Mouse (Mus musculus): Measurements from ENCODE around the gene Tm7sf2. TPM values are rescaled to one million over a fixed set of nuclear protein-coding genes. Genes with fewer than 3 reads are reported as not detected.
A peak's percentile ranks its signal among the peaks of the same experiment; 100 is the strongest.

The Tm7sf2 gene
- polyA plus RNA-seq, 1 experiment from 2014 or later = 24.6 TPM

- H3K4me1 ChIP-seq = peaks cover 24% of the 10 kb centered on the region
- peak overlapping the region; percentile 60 for H3K9ac ChIP-seq
- no peaks in the 10 kb centered on the region for H3K9me3 ChIP-seq (replicated peaks)
- 0% methylated on average over 17 of the region's 17 CpGs for WGBS
- H3K4me3 ChIP-seq (replicated peaks) = peak overlapping the region; percentile 60
- peak overlapping the region; percentile 78 for H3K4me2 ChIP-seq (replicated peaks)
- ATAC-seq (ENCODE audit: insufficient number of reproducible peaks, low FRiP score, low TSS enrichment, low read depth) = peak; percentile 48; the same call in 1 of the 2 replicates
- H3K36me3 ChIP-seq = peaks cover 54% of the 10 kb centered on the region
- H3K27me3 ChIP-seq = no peaks in the 10 kb centered on the region
- peak overlapping the region; percentile 80 for H3K27ac ChIP-seq (replicated peaks)
These were observed 17.3 kb upstream of the Tm7sf2 start for GRCm38 (mm10) chr19:6085417-6085879.

GRCm38 (mm10) chr19:6084478-6085248, 16.5 kb upstream of the Tm7sf2 start, which contains the start of the genes Zfpl1 and Cdca5:
TSS of gene Zfpl1 (minus strand) at chr19:6084956.
TSS of gene Cdca5 (plus strand) at chr19:6084983.
- Histone ChIP-seq H3K27ac (replicated peaks) (peak within 1 kb of the TSS; percentile 80), H3K36me3 (peaks cover 53% of the 10 kb centered on the region)
- WGBS = under 1% methylated on average over 58 of the region's 58 CpGs

GRCm38 (mm10) chr19:6082156-6082555, 14.0 kb upstream of the Tm7sf2 start, which contains the start of gene Gm28374:
TSS of gene Gm28374 (minus strand) at chr19:6082256.
- no peak within 1 kb of the TSS for H3K27ac ChIP-seq (replicated peaks)
- no peaks in the 10 kb centered on the region for H3K9me3 ChIP-seq (replicated peaks)
- peaks cover 35% of the 10 kb centered on the region for H3K36me3 ChIP-seq
- no peaks in the 10 kb centered on the region for H3K27me3 ChIP-seq
- no peak within 1 kb of the TSS for H3K4me2 ChIP-seq (replicated peaks)
- H3K4me1 ChIP-seq = peaks cover 24% of the 10 kb centered on the region
- WGBS = 83% methylated on average over 9 of the region's 9 CpGs
- peak within 1 kb of the TSS; percentile 15; the same call in 1 of the 2 replicates for H3K4me3 ChIP-seq (replicated peaks)
- ATAC-seq (ENCODE audit: insufficient number of reproducible peaks, low FRiP score, low TSS enrichment, low read depth) = no peak
- 0 out of 2 replicates have a peak within 1 kb of the TSS, but pooled peaks have one; percentile 12 for H3K9ac ChIP-seq

More at GRCm38 (mm10) chr19:6084478-6085248, 16.5 kb upstream of the Tm7sf2 start, which contains the start of the genes Zfpl1 and Cdca5:
- Histone ChIP-seq H3K9me3 (replicated peaks) (no peaks in the 10 kb centered on the region), H3K27me3 (no peaks in the 10 kb centered on the region), H3K4me3 (replicated peaks) (peak within 1 kb of the TSS; percentile 60), H3K9ac (peak within 1 kb of the TSS; percentile 60), H3K4me1 (peaks cover 24% of the 10 kb centered on the region), H3K4me2 (replicated peaks) (peak within 1 kb of the TSS; percentile 83)
- peak; percentile 90 for ATAC-seq (ENCODE audit: insufficient number of reproducible peaks, low FRiP score, low TSS enrichment, low read depth)

DNA sequence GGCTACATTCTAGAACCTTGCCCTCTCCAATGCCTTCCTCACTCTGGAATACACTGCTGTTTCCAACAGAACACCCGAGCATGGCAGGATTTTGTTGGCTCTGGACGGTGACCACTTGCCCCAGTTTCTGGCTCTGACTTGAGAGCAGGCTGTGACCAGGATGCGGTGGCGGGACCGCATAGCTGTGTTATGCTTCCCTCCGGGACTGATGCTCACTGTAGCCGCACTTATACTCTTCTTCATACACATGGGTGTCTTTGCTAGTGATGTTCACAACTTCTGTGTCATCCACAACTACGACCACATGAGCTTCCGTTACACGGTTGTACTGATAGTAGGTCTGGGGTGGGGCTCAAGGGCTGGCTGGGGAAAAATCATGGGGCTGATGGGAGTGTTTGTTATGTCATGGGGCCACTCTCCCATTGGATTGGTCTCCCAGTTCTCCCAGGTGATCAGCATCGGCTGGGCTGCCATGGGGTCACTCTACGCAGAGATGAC, 11.9 kb upstream of the Tm7sf2 start, which contains the start of gene Tmem262:
Gene Tmem262, plus strand, starts transcription at position 51 of the 498 bp plus-strand sequence.
- H3K9ac ChIP-seq = no peak within 1 kb of the TSS
- no peak within 1 kb of the TSS for H3K27ac ChIP-seq (replicated peaks)
- 92% methylated on average over 12 of the region's 12 CpGs for WGBS
- no peaks in the 10 kb centered on the region for H3K27me3 ChIP-seq
- H3K4me1 ChIP-seq = peaks cover 24% of the 10 kb centered on the region
- peaks cover 34% of the 10 kb centered on the region for H3K36me3 ChIP-seq
- no peaks in the 10 kb centered on the region for H3K9me3 ChIP-seq (replicated peaks)
- no peak within 1 kb of the TSS for H3K4me2 ChIP-seq (replicated peaks)
- H3K4me3 ChIP-seq (replicated peaks) = no peak within 1 kb of the TSS
- no peak for ATAC-seq (ENCODE audit: insufficient number of reproducible peaks, low FRiP score, low TSS enrichment, low read depth)

GRCm38 (mm10) chr19:6076564-6077393, 8.6 kb upstream of the Tm7sf2 start, which contains the start of gene Vps51:
TSS of gene Vps51 (minus strand) at chr19:6077231.
- peak within 1 kb of the TSS; percentile 91 for H3K4me3 ChIP-seq (replicated peaks)
- WGBS = under 1% methylated on average over 33 of the region's 33 CpGs
- peak within 1 kb of the TSS; percentile 89 for H3K27ac ChIP-seq (replicated peaks)
- H3K9me3 ChIP-seq (replicated peaks) = no peaks in the 10 kb centered on the region
- H3K36me3 ChIP-seq = peaks cover 41% of the 10 kb centered on the region
- peak within 1 kb of the TSS; percentile 80 for H3K9ac ChIP-seq
- H3K27me3 ChIP-seq = no peaks in the 10 kb centered on the region
- ATAC-seq (ENCODE audit: insufficient number of reproducible peaks, low FRiP score, low TSS enrichment, low read depth) = peak; percentile 84
- peaks cover 13% of the 10 kb centered on the region for H3K4me1 ChIP-seq
- H3K4me2 ChIP-seq (replicated peaks) = peak within 1 kb of the TSS; percentile 88

DNA sequence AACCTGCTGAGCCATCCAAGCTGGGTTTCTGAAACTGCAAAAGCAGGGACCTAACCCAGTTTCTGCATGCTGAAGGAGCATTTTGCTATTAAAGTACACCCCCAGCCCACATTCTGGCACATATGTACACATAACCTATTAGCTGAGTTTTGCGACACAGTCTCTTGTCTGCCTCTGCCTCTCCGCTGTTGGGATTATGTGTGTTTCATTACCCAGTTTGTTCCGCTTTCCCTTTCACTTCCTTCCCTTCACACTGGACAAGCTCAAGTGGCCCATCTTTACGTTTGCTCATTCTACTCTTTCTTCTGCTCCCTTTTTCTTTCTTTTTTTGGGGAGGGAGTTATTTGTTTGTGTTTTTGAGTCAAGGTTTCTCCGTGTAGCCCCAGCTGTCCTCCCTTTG, 5.7 kb upstream of the Tm7sf2 start:
- H3K36me3 ChIP-seq = peaks cover 47% of the 10 kb centered on the region
- H3K9ac ChIP-seq = no peak overlapping the region
- peaks cover 13% of the 10 kb centered on the region for H3K4me1 ChIP-seq
- no peak overlapping the region for H3K27ac ChIP-seq (replicated peaks)
- no peak overlapping the region for H3K4me2 ChIP-seq (replicated peaks)
- no peaks in the 10 kb centered on the region for H3K27me3 ChIP-seq
- H3K9me3 ChIP-seq (replicated peaks) = no peaks in the 10 kb centered on the region
- H3K4me3 ChIP-seq (replicated peaks) = no peak overlapping the region
- ATAC-seq (ENCODE audit: insufficient number of reproducible peaks, low FRiP score, low TSS enrichment, low read depth) = no peak
- WGBS = 84% methylated on average over 5 of the region's 5 CpGs

GRCm38 (mm10) chr19:6071261-6071660, 3.1 kb upstream of the Tm7sf2 start:
- Histone ChIP-seq H3K9ac (no peak overlapping the region), H3K9me3 (replicated peaks) (no peaks in the 10 kb centered on the region), H3K4me3 (replicated peaks) (no peak overlapping the region), H3K4me2 (replicated peaks) (no peak overlapping the region), H3K36me3 (peaks cover 52% of the 10 kb centered on the region), H3K27ac (replicated peaks) (no peak overlapping the region), H3K4me1 (peaks cover 29% of the 10 kb centered on the region), H3K27me3 (no peaks in the 10 kb centered on the region)
- ATAC-seq (ENCODE audit: insufficient number of reproducible peaks, low FRiP score, low TSS enrichment, low read depth) = no peak
- WGBS = 93% methylated on average over 19 of the region's 19 CpGs

GRCm38 (mm10) chr19:6070571-6071250, 2.5 kb upstream of the Tm7sf2 start:
- Histone ChIP-seq H3K9ac (no peak overlapping the region), H3K9me3 (replicated peaks) (no peaks in the 10 kb centered on the region), H3K4me3 (replicated peaks) (no peak overlapping the region), H3K27ac (replicated peaks) (no peak overlapping the region), H3K27me3 (no peaks in the 10 kb centered on the region), H3K36me3 (peaks cover 52% of the 10 kb centered on the region), H3K4me2 (replicated peaks) (no peak overlapping the region), H3K4me1 (peaks cover 26% of the 10 kb centered on the region)
- WGBS = 88% methylated on average over 31 of the region's 31 CpGs
- ATAC-seq (ENCODE audit: insufficient number of reproducible peaks, low FRiP score, low TSS enrichment, low read depth) = no peak

GRCm38 (mm10) chr19:6069851-6070250, 1.7 kb upstream of the Tm7sf2 start:
- Histone ChIP-seq H3K9ac (no peak overlapping the region), H3K4me1 (peaks cover 23% of the 10 kb centered on the region), H3K4me2 (replicated peaks) (no peak overlapping the region), H3K27ac (replicated peaks) (no peak overlapping the region), H3K36me3 (peaks cover 52% of the 10 kb centered on the region), H3K4me3 (replicated peaks) (no peak overlapping the region), H3K27me3 (no peaks in the 10 kb centered on the region), H3K9me3 (replicated peaks) (no peaks in the 10 kb centered on the region)
- no peak for ATAC-seq (ENCODE audit: insufficient number of reproducible peaks, low FRiP score, low TSS enrichment, low read depth)
- 87% methylated on average over 10 of the region's 10 CpGs for WGBS

GRCm38 (mm10) chr19:6068951-6069350, 778 bp upstream of the Tm7sf2 start:
- no peak overlapping the region for H3K4me3 ChIP-seq (replicated peaks)
- 77% methylated on average over 4 of the region's 4 CpGs for WGBS
- no peaks in the 10 kb centered on the region for H3K27me3 ChIP-seq
- no peak overlapping the region for H3K27ac ChIP-seq (replicated peaks)
- peaks cover 48% of the 10 kb centered on the region for H3K36me3 ChIP-seq
- no peak for ATAC-seq (ENCODE audit: insufficient number of reproducible peaks, low FRiP score, low TSS enrichment, low read depth)
- H3K4me2 ChIP-seq (replicated peaks) = no peak overlapping the region
- H3K4me1 ChIP-seq = peaks cover 23% of the 10 kb centered on the region
- no peak overlapping the region for H3K9ac ChIP-seq
- H3K9me3 ChIP-seq (replicated peaks) = no peaks in the 10 kb centered on the region
